Comparison of ENCODE assay signal across 17 mouse cellular contexts in the genomic region with DNA sequence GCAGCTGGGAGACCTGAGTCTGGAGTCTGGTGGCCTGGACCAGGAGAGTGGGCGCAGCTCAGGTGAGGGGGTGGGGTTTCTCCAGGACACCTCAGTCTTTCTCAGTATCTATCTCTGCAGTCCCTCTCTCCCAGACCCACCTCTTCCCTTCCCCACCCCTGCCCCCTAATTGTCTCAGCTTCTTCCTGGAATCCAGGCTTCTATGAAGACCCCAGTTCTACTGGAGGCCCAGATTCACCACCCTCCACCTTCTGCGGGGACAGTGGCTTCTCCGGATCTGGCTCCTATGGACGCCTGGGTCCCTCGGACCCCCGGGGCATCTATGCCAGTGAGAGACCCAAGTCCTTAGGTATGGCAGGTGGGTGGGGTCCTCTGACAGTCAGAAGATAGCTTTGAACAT. TPM values are rescaled to one million over a fixed set of nuclear protein-coding genes. Genes with fewer than 3 reads are reported as not detected.
"Had no signal": no experiment of that assay in that cellular context is flagged by ENCODE, and none has a peak within 500 bp of the region (broad histone marks: within the 10 kb centered on the region; RNA-seq: fewer than 3 reads in every experiment).

No protein-coding gene starts in this region.

- H3K27ac ChIP-seq: left cerebral cortex, adult 2 months; liver, embryonic 13.5 days had no signal

- H3K9ac ChIP-seq: liver, embryonic 13.5 days had no signal

- H3K4me3 ChIP-seq: left cerebral cortex, adult 2 months; liver, embryonic 13.5 days had no signal

- DNase-seq: kidney, postnatal 36 days; layer of hippocampus, postnatal 36 days; liver, embryonic 13.5 days; lung, adult 2 months; lung, postnatal 14 days; lung, postnatal 4 days; midbrain, embryonic 14.5 days; thymus, adult 18-20 months; thymus, postnatal 36 days had no signal

- H3K4me2 ChIP-seq: liver, embryonic 13.5 days; midbrain, embryonic 11.5 days had no signal

RNA-seq across cellular contexts. Expression of a gene that starts 8.4 kb away (rescaled TPM):
- total RNA-seq: liver, adult 2 months; megakaryocyte progenitor cell, adult 5-6 weeks; megakaryocyte-erythroid progenitor cell, adult 5-6 weeks had no signal

RNA-seq across cellular contexts. Expression of a gene that starts 23.1 kb away (rescaled TPM):
- total RNA-seq: layer of hippocampus, adult 8-10 months; layer of hippocampus, postnatal 10 days; layer of hippocampus, postnatal 36 days; megakaryocyte-erythroid progenitor cell, adult 5-6 weeks had no signal
- polyA plus RNA-seq: neural tube, embryonic 14.5 days had no signal
